Mouse (Mus musculus) intestine, postnatal 0 days (tissue): Measurements from ENCODE around the gene Myog. TPM values are rescaled to one million over a fixed set of nuclear protein-coding genes. Genes with fewer than 3 reads are reported as not detected.

ENCODE experiments used
- ATAC-seq: fragments of 200-750 bp; cut with Nextera tagmentation; 2 replicates; pipeline ENCODE4 v1.8.0; 2017; ENCODE audit warnings: mild to moderate bottlenecking, moderate TSS enrichment, moderate library complexity
- H3K27ac ChIP-seq: fragments of 300-500 bp; sonication (generic); 2 replicates; pipeline ENCODE4 v1.5.1; 2014; ENCODE audit warnings: mild to moderate bottlenecking, low read depth, low read length, moderate library complexity
- H3K27me3 ChIP-seq: fragments of 300-500 bp; sonication (generic); replicated peaks from 2 replicates; pipeline ENCODE4 v1.6.1; 2014; ENCODE audit warnings: low read length, mixed read lengths; ENCODE audit not compliant: control insufficient read depth, insufficient read depth
- H3K36me3 ChIP-seq: fragments of 300-500 bp; sonication (generic); 2 replicates; pipeline ENCODE4 v1.6.1; 2014; ENCODE audit warnings: mild to moderate bottlenecking, moderate library complexity; ENCODE audit not compliant: control insufficient read depth, insufficient read depth
- H3K4me1 ChIP-seq: fragments of 300-500 bp; sonication (generic); replicated peaks from 2 replicates; pipeline ENCODE4 v1.6.1; 2014; ENCODE audit warnings: antibody characterized with exemption, low read length, mixed read lengths; ENCODE audit not compliant: control insufficient read depth, insufficient read depth
- H3K4me2 ChIP-seq: fragments of 300-500 bp; sonication (generic); replicated peaks from 2 replicates; pipeline ENCODE4 v1.6.1; 2014; ENCODE audit warnings: low read depth, mild to moderate bottlenecking, moderate library complexity
- H3K4me3 ChIP-seq: fragments of 300-500 bp; sonication (generic); 2 replicates; pipeline ENCODE4 v1.5.1; 2014; ENCODE audit warnings: low read depth, low read length
- H3K9ac ChIP-seq: fragments of 300-500 bp; sonication (generic); 2 replicates; pipeline ENCODE4 v1.6.1; 2014; ENCODE audit warnings: mild to moderate bottlenecking, low read depth, low read length
- H3K9me3 ChIP-seq: fragments of 300-500 bp; sonication (generic); 2 replicates; pipeline ENCODE4 v1.6.1; 2016; ENCODE audit warnings: mixed run types; ENCODE audit not compliant: control insufficient read depth
- CTCF ChIP-seq: sonication (generic); IDR thresholded peaks from 2 replicates; pipeline ENCODE4 v1.5.1; 2016; ENCODE audit warnings: low read depth, mild to moderate bottlenecking, control low read depth, antibody characterized with exemption, moderate library complexity
- WGBS: fragments of 180-500 bp; shearing (Covaris S2); extraction: QIAGEN DNeasy Blood & Tissue Kit; methylation state at CpG from one replicate; pipeline ENCODE4 v1.1.7; 2014; 5-methylcytosine and 5-hydroxymethylcytosine counted together
- polyA plus RNA-seq: library from polyadenylated mRNA; unstranded; fragments of >200 nt; fragmentation: Nextera tagmentation; extraction: Ambion mirVana; gene quantifications from 2 replicates; pipeline ENCODE4 v1.2.1, GENCODE M21; 2015

The Myog gene
- polyA plus RNA-seq, 1 experiment from 2014 or later, result 0.08 TPM

DNA sequence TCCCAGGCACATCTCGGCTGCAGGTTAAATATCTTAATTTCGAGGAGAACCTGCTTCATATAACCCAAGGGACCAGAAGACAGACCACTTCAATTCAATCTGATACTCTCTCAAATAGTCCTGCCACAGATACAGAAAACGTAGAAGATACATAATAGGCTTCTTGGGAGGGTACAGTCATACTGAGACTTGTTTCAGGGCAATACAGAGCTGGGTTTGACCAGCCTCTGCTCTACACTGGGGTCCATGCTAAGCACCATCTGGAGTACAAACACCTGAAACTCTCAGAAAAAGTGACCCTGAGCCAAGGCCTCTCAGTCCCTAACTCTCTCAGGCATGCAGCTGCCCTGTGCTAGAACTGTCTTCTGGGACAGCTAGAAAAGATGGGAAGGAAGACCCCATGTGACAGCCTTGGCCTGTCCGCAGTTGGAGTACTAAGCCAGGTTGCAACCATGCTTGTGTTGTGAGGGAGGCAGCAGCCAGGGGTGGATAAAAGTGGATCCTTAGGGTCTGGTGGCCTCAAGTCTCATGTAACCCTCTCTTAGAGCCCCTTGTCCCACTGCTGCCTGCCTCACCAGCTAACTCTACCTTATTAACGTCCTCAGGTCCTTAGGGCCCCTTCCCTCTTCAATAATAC is 52.0 kb downstream of the Myog start:
- no peaks in the 10 kb centered on the region for H3K9me3 ChIP-seq

More for the DNA sequence above, 52.0 kb downstream of the Myog start:
- H3K4me1 ChIP-seq, result no peaks in the 10 kb centered on the region
- H3K4me3 ChIP-seq, result no peak overlapping the region
- H3K27me3 ChIP-seq, result peaks cover 4% of the 10 kb centered on the region; the same call in 1 of the 2 replicates
- H3K4me2 ChIP-seq, result no peak overlapping the region
- 69% methylated on average over 5 of the region's 5 CpGs for WGBS
- no peak for TF ChIP-seq CTCF
- ATAC-seq, result no peak
- H3K36me3 ChIP-seq, result no peaks in the 10 kb centered on the region
- no peak overlapping the region for H3K9ac ChIP-seq
- no peak overlapping the region for H3K27ac ChIP-seq

Other genes with a start within 250 kb of the Myog start
- gene Btg2, start 210.9 kb upstream of the Myog start, polyA plus RNA-seq, result 30.0 and 32.6 TPM in 2 replicates
- gene Chit1, start 178.7 kb upstream of the Myog start, polyA plus RNA-seq, result 0.25 TPM in 1 of 2 replicates, not detected in the other
- gene Chil1, start 107.8 kb upstream of the Myog start, polyA plus RNA-seq, result 0.50 and 0.99 TPM in 2 replicates
- 0.13 TPM in 1 of 2 replicates, not detected in the other for gene Mybph, start 96.5 kb upstream of the Myog start, polyA plus RNA-seq
- gene Adora1, start 54.6 kb upstream of the Myog start, polyA plus RNA-seq, result 2.2 and 2.4 TPM in 2 replicates
- gene Ppfia4, start 42.9 kb downstream of the Myog start, polyA plus RNA-seq, result 2.4 and 2.5 TPM in 2 replicates
- 59.8 and 60.6 TPM in 2 replicates for gene Tmem183a, start 72.0 kb downstream of the Myog start, polyA plus RNA-seq
- not detected in 2 replicates for gene 4933406M09Rik, start 96.0 kb downstream of the Myog start, polyA plus RNA-seq
- gene Cyb5r1, start 115.6 kb downstream of the Myog start, polyA plus RNA-seq, result 9.4 and 10.1 TPM in 2 replicates
- 77.3 and 81.4 TPM in 2 replicates for gene Adipor1, start 125.4 kb downstream of the Myog start, polyA plus RNA-seq
- 7.2 and 8.1 TPM in 2 replicates for gene Klhl12, start 165.5 kb downstream of the Myog start, polyA plus RNA-seq
- 25.9 and 26.2 TPM in 2 replicates for gene Rabif, start 204.7 kb downstream of the Myog start, polyA plus RNA-seq